Mouse (Mus musculus): ENCODE measurements at regions not wholly inside any gene's neighbourhood (a gene's known extent, or its start where the extent isn't known, plus 50 kb on each side); places are given as distances from the start of the nearest gene placed in this dataset.

GRCm38 (mm10) chr2:40149186-40149585 lies 922.9 kb upstream of the Ppp6c start:
- DNase-seq: no peak

- DNase-seq: peak; percentile 7
These were observed 901.4 kb upstream of the Ppp6c start for GRCm38 (mm10) chr2:40127615-40128014.

- DNase-seq: no peak
These were observed 892.9 kb upstream of the Ppp6c start for GRCm38 (mm10) chr2:40119176-40119575.

DNA sequence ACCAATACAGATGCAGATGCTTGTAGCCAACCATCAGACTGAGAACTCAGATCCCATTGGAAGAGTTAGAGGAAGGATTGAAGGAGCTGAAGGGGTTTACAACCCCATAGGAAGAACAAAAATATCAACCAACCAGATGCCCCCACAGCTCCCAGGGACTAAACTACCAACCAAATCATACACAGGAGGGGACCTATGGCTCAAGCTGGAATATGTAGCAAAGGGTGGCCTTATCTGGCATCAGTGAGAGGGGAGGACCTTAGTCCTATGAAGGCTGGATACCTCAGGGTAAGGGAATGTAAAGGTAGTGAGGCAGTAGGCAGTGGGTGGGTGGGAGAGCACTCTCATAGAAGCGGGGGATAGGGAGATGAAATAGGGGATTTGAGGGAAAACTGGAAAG lies 888.2 kb upstream of the Ppp6c start:
- DNase-seq: no peak
